Mouse (Mus musculus): Measurements from ENCODE around the gene Ghr. TPM values are rescaled to one million over a fixed set of nuclear protein-coding genes. Genes with fewer than 3 reads are reported as not detected.

The Ghr gene
- total and polyA plus RNA-seq, 2 experiments = 141 to 423 TPM

DNA sequence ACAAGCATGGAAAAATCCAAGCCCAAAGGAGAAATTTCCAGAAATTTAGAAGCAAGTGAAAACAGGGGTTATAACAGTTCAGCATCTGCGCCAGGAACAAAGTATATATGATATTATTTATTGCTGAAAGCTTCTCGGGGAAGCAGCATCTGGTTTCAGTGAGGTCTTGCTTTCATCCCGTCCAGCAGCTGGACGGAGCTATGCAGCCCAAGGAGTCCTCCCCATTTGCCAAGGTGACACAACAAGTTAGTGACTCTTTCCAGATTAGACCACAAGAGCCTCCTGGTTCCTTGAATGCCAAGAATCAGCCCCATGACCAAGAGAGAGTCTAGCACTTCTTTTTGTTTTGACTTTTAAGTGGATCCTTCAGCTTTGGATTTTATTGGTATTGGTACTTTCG is 96.6 kb downstream of the Ghr start:
- TF ChIP-seq CTCF (IDR thresholded peaks at IDR 0.05; ENCODE audit: low read depth, low read length) (no peak), POLR2A (IDR thresholded peaks at IDR 0.05; ENCODE audit: extremely low read depth, insufficient read depth, low read length) (no peak)
- Histone ChIP-seq H3K79me2 (ENCODE audit: control insufficient read depth, insufficient read depth, low read length) (no peaks in the 10 kb centered on the region; the same call in 1 of the 2 replicates), H3K36me3 (ENCODE audit: control insufficient read depth, insufficient read depth, low read length) (peaks cover 4% of the 10 kb centered on the region; the same call in 1 of the 2 replicates), H3K9ac (ENCODE audit: low read depth, low read length) (no peak overlapping the region), H3K4me1 (ENCODE audit: control insufficient read depth, insufficient read depth, low read length) (peaks cover 49% of the 10 kb centered on the region), H3K4me3 (ENCODE audit: insufficient read depth, low read depth, low read length) (no peak overlapping the region), H3K27me3 (ENCODE audit: control insufficient read depth, insufficient read depth, low read length) (no peaks in the 10 kb centered on the region), H3K27ac (replicated peaks; ENCODE audit: insufficient read depth, low read depth, low read length) (peak overlapping the region; percentile 7; the same call in 1 of the 2 replicates)
- 65% methylated on average over 5 of the region's 5 CpGs for WGBS
- DNase-seq (ENCODE audit: extremely low read depth, low read depth, low spot score) = peak; percentile 56

DNA sequence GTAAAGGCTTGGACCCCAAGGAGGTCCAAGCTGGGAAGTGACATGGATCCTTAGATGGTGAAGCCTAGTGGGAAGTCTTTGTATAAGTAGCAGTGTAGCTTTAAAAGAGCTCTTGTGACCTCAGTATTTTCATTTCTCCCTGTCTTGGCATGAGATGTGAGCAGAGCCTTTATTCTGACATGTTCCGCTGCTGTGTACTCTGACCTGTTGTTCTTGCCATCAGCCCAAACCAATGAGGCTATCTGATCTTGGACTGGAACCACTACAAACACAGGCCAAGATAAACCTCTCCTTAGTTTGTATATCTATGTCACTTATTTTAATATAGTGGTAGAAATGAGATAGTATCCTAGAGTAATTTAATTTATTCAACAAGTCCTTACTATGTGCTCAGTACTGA is 97.9 kb downstream of the Ghr start:
- Histone ChIP-seq H3K4me3 (ENCODE audit: insufficient read depth, low read depth, low read length) (no peak overlapping the region), H3K36me3 (ENCODE audit: control insufficient read depth, insufficient read depth, low read length) (peaks cover 4% of the 10 kb centered on the region; the same call in 1 of the 2 replicates), H3K9ac (ENCODE audit: low read depth, low read length) (no peak overlapping the region), H3K4me1 (ENCODE audit: control insufficient read depth, insufficient read depth, low read length) (peaks cover 42% of the 10 kb centered on the region), H3K27me3 (ENCODE audit: control insufficient read depth, insufficient read depth, low read length) (no peaks in the 10 kb centered on the region), H3K27ac (replicated peaks; ENCODE audit: insufficient read depth, low read depth, low read length) (peak overlapping the region; percentile 50; the same call in 1 of the 2 replicates), H3K79me2 (ENCODE audit: control insufficient read depth, insufficient read depth, low read length) (no peaks in the 10 kb centered on the region; the same call in 1 of the 2 replicates)
- TF ChIP-seq CTCF (IDR thresholded peaks at IDR 0.05; ENCODE audit: low read depth, low read length) = no peak
- TF ChIP-seq POLR2A (IDR thresholded peaks at IDR 0.05; ENCODE audit: extremely low read depth, insufficient read depth, low read length) = no peak
- 24% methylated on average over 1 of the region's 1 CpGs for WGBS
- peak; percentile 99 for DNase-seq (ENCODE audit: extremely low read depth, low read depth, low spot score)

- H3K79me2 ChIP-seq (ENCODE audit: control insufficient read depth, insufficient read depth, low read length) = no peaks in the 10 kb centered on the region; the same call in 1 of the 2 replicates
- TF ChIP-seq CTCF (IDR thresholded peaks at IDR 0.05; ENCODE audit: low read depth, low read length) (no peak), POLR2A (IDR thresholded peaks at IDR 0.05; ENCODE audit: extremely low read depth, insufficient read depth, low read length) (no peak)
- peak; percentile 78 for DNase-seq (ENCODE audit: extremely low read depth, low read depth, low spot score)
- WGBS = 16% methylated on average over 3 of the region's 3 CpGs
- H3K27ac ChIP-seq (replicated peaks; ENCODE audit: insufficient read depth, low read depth, low read length) = no peak overlapping the region
- no peak overlapping the region for H3K9ac ChIP-seq (ENCODE audit: low read depth, low read length)
- peaks cover 4% of the 10 kb centered on the region; the same call in 1 of the 2 replicates for H3K36me3 ChIP-seq (ENCODE audit: control insufficient read depth, insufficient read depth, low read length)
- H3K27me3 ChIP-seq (ENCODE audit: control insufficient read depth, insufficient read depth, low read length) = no peaks in the 10 kb centered on the region
- no peak overlapping the region for H3K4me3 ChIP-seq (ENCODE audit: insufficient read depth, low read depth, low read length)
- H3K4me1 ChIP-seq (ENCODE audit: control insufficient read depth, insufficient read depth, low read length) = peaks cover 33% of the 10 kb centered on the region
Observed at GRCm38 (mm10) chr15:3483451-3483850, 99.8 kb downstream of the Ghr start.

DNA sequence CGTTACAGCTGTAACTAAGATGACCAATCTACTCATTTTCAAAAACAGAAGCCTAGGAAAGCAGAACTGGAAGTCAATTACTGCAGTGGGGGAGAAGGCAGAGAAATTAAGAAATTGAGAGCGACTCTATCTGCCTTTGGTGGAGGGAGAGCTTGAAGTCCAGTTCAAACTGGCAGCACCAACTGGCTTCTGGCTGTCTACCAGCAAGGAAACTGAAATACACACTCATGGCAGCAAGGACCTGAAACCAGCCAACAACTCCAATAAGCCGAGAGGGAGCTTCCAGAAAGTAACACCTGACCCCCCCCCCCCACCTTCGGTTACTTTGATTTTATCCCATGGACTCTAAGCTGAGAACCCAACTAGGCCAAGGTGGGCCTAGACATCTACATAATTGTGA is 114.1 kb downstream of the Ghr start:
- Histone ChIP-seq H3K4me1 (ENCODE audit: control insufficient read depth, insufficient read depth, low read length) (peaks cover 12% of the 10 kb centered on the region; the same call in 1 of the 2 replicates), H3K27ac (replicated peaks; ENCODE audit: insufficient read depth, low read depth, low read length) (peak overlapping the region; percentile 3), H3K9ac (ENCODE audit: low read depth, low read length) (no peak overlapping the region), H3K27me3 (ENCODE audit: control insufficient read depth, insufficient read depth, low read length) (no peaks in the 10 kb centered on the region), H3K4me3 (ENCODE audit: insufficient read depth, low read depth, low read length) (no peak overlapping the region), H3K36me3 (ENCODE audit: control insufficient read depth, insufficient read depth, low read length) (peaks cover 28% of the 10 kb centered on the region), H3K79me2 (ENCODE audit: control insufficient read depth, insufficient read depth, low read length) (no peaks in the 10 kb centered on the region)
- TF ChIP-seq CTCF (IDR thresholded peaks at IDR 0.05; ENCODE audit: low read depth, low read length) (no peak), POLR2A (IDR thresholded peaks at IDR 0.05; ENCODE audit: extremely low read depth, insufficient read depth, low read length) (no peak)
- DNase-seq (ENCODE audit: extremely low read depth, low read depth, low spot score) = peak; percentile 74
- WGBS = 43% methylated on average over 4 of the region's 4 CpGs

DNA sequence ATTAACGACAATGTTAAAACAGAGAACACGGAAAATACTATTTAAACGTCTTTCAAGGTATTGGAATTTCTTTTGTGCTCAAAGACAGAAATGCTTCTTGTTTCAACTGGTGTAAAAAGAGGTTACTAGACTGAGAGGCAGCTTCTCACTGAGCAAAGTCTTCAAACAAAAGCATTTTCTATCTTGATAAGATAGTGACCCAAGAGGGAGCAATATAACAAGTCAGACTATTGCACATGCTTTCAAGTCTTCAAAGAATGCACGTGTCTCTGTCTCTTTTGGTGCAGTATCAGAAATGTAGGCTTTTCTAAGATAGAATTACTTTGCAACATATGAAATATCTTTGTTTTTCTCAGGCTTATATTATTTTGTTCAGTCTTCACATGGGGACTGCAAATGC is 116.7 kb downstream of the Ghr start:
- Histone ChIP-seq H3K27me3 (ENCODE audit: control insufficient read depth, insufficient read depth, low read length) (no peaks in the 10 kb centered on the region), H3K27ac (replicated peaks; ENCODE audit: insufficient read depth, low read depth, low read length) (no peak overlapping the region), H3K36me3 (ENCODE audit: control insufficient read depth, insufficient read depth, low read length) (peaks cover 26% of the 10 kb centered on the region), H3K79me2 (ENCODE audit: control insufficient read depth, insufficient read depth, low read length) (peaks cover 3% of the 10 kb centered on the region; the same call in 1 of the 2 replicates), H3K4me3 (ENCODE audit: insufficient read depth, low read depth, low read length) (no peak overlapping the region), H3K4me1 (ENCODE audit: control insufficient read depth, insufficient read depth, low read length) (peaks cover 19% of the 10 kb centered on the region; the same call in 1 of the 2 replicates), H3K9ac (ENCODE audit: low read depth, low read length) (no peak overlapping the region)
- peak; percentile 49 for DNase-seq (ENCODE audit: extremely low read depth, low read depth, low spot score)
- TF ChIP-seq POLR2A (IDR thresholded peaks at IDR 0.05; ENCODE audit: extremely low read depth, insufficient read depth, low read length) (no peak), CTCF (IDR thresholded peaks at IDR 0.05; ENCODE audit: low read depth, low read length) (no peak)
- WGBS = 67% methylated on average over 4 of the region's 4 CpGs

DNA sequence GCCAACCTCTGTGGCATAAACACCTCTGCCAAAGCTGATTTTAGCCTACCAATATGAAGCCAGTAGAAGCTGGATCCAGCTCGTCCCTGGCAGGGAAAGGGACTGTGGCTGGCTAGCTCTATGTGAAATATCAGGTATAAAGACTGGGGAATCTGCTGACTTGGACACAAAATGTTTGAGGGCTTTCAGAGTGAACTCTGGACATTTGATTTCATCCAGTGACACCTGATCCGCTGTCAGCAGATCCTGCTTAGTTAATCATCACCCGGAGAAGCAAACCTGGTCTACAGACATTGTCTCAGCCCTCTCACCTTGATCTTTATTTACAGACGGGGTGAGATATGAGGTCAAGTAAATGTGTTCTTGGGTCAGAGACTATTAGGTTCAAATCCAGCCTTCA is 118.5 kb downstream of the Ghr start:
- Histone ChIP-seq H3K4me1 (ENCODE audit: control insufficient read depth, insufficient read depth, low read length) (peaks cover 21% of the 10 kb centered on the region; the same call in 1 of the 2 replicates), H3K36me3 (ENCODE audit: control insufficient read depth, insufficient read depth, low read length) (peaks cover 27% of the 10 kb centered on the region), H3K79me2 (ENCODE audit: control insufficient read depth, insufficient read depth, low read length) (peaks cover 3% of the 10 kb centered on the region; the same call in 1 of the 2 replicates), H3K27me3 (ENCODE audit: control insufficient read depth, insufficient read depth, low read length) (no peaks in the 10 kb centered on the region), H3K4me3 (ENCODE audit: insufficient read depth, low read depth, low read length) (no peak overlapping the region), H3K27ac (replicated peaks; ENCODE audit: insufficient read depth, low read depth, low read length) (peak overlapping the region; percentile 81), H3K9ac (ENCODE audit: low read depth, low read length) (no peak overlapping the region)
- TF ChIP-seq CTCF (IDR thresholded peaks at IDR 0.05; ENCODE audit: low read depth, low read length) = no peak
- no peak for TF ChIP-seq POLR2A (IDR thresholded peaks at IDR 0.05; ENCODE audit: extremely low read depth, insufficient read depth, low read length)
- 13% methylated on average over 4 of the region's 4 CpGs for WGBS
- peak; percentile 100 for DNase-seq (ENCODE audit: extremely low read depth, low read depth, low spot score)
